Comparison of ENCODE assay signal across 30 mouse cellular contexts in genomic region chr9:46396591-46396990, GRCm38 (mm10).
A peak's percentile ranks its signal among the peaks of the same experiment; 100 is the strongest.
DNase-seq lines count a peak whose midpoint lies in the region; ATAC-seq and TF ChIP-seq lines count a peak whose summit lies in the region.
"Had no signal": no experiment of that assay in that cellular context is flagged by ENCODE, and none has a peak within 500 bp of the region (broad histone marks: within the 10 kb centered on the region; RNA-seq: fewer than 3 reads in every experiment).

No protein-coding gene starts in this region.

- no peak overlapping the region for H3K4me3 ChIP-seq in kidney, adult 2 months (ENCODE audit: insufficient read depth, low read depth, low read length)
- H3K4me3 ChIP-seq in kidney, embryonic 14.5 days (ENCODE audit: low read length): no peak overlapping the region
- H3K4me3 ChIP-seq: erythroblast, embryonic 14.5 days; heart, embryonic 13.5 days; hindbrain, embryonic 10.5 days; hindbrain, embryonic 15.5 days; limb, embryonic 10.5 days; limb, embryonic 15.5 days; liver, embryonic 13.5 days; midbrain, embryonic 13.5 days; neural tube, embryonic 13.5 days had no signal

- no peak overlapping the region for H3K9ac ChIP-seq in kidney, embryonic 14.5 days (ENCODE audit: low read depth, low read length)
- H3K9ac ChIP-seq: forebrain, postnatal 0 days; heart, embryonic 13.5 days; hindbrain, embryonic 15.5 days; limb, embryonic 15.5 days; liver, embryonic 13.5 days; midbrain, embryonic 13.5 days; neural tube, embryonic 13.5 days had no signal

- TF ChIP-seq POLR2A in kidney, adult 2 months (IDR thresholded peaks at IDR 0.05; ENCODE audit: low read depth, low read length): no peak

- DNase-seq in cerebellum, adult 18-20 months: peak; percentile 33 to 38
- DNase-seq in cerebellum, postnatal 4 days (ENCODE audit: low spot score in 2 of 2): no peak
- DNase-seq in kidney, adult 2 months: peak; percentile 70
- peak; percentile 50 to 61 for DNase-seq in cerebellum, postnatal 14 days
- DNase-seq in kidney, postnatal 36 days: peak; percentile 37 to 75
- DNase-seq in gastrocnemius, postnatal 25 days: no peak
- DNase-seq: adrenal gland, postnatal 10 days; forebrain, postnatal 0 days; heart, postnatal 10 days; layer of hippocampus, postnatal 36 days; liver, embryonic 13.5 days; lung, adult 18-20 months; right cerebral cortex, postnatal 4 days; thymus, adult 2 months; thymus, postnatal 4 days had no signal

- no peaks in the 10 kb centered on the region for H3K9me3 ChIP-seq in kidney, embryonic 14.5 days (ENCODE audit: control insufficient read depth, low read length)
- H3K9me3 ChIP-seq: heart, embryonic 13.5 days; hindbrain, embryonic 10.5 days; hindbrain, embryonic 15.5 days; limb, embryonic 10.5 days; limb, embryonic 15.5 days; liver, embryonic 13.5 days; neural tube, embryonic 13.5 days had no signal

- no peaks in the 10 kb centered on the region for H3K36me3 ChIP-seq in kidney, adult 2 months (ENCODE audit: control insufficient read depth, insufficient read depth, low read length)
- no peaks in the 10 kb centered on the region for H3K36me3 ChIP-seq in kidney, embryonic 14.5 days (ENCODE audit: control insufficient read depth, insufficient read depth, low read length)
- H3K36me3 ChIP-seq: G1E; heart, embryonic 13.5 days; hindbrain, embryonic 10.5 days; hindbrain, embryonic 15.5 days; limb, embryonic 10.5 days; limb, embryonic 15.5 days; liver, embryonic 13.5 days; midbrain, embryonic 13.5 days; neural tube, embryonic 13.5 days had no signal

- ATAC-seq in kidney, embryonic 14.5 days (ENCODE audit: low FRiP score, low TSS enrichment): no peak
- ATAC-seq: forebrain, postnatal 0 days; inflammation-experienced regulatory T-cells, adult 6 months; lung, postnatal 0 days; midbrain, embryonic 13.5 days; Patski had no signal

- no peaks in the 10 kb centered on the region for H3K4me1 ChIP-seq in kidney, adult 2 months (ENCODE audit: control insufficient read depth, insufficient read depth, low read length)
- H3K4me1 ChIP-seq in kidney, embryonic 14.5 days (ENCODE audit: control insufficient read depth, insufficient read depth, low read length): no peaks in the 10 kb centered on the region
- H3K4me1 ChIP-seq: heart, embryonic 13.5 days; liver, embryonic 13.5 days had no signal

- no peak overlapping the region for H3K27ac ChIP-seq in kidney, adult 2 months (ENCODE audit: insufficient read depth, low read depth, low read length)
- H3K27ac ChIP-seq in kidney, embryonic 14.5 days (ENCODE audit: low read depth, low read length): no peak overlapping the region
- H3K27ac ChIP-seq: heart, embryonic 13.5 days; hindbrain, embryonic 10.5 days; hindbrain, embryonic 15.5 days; kidney, postnatal 0 days; limb, embryonic 10.5 days; limb, embryonic 15.5 days; liver, embryonic 13.5 days; macrophage; midbrain, embryonic 13.5 days; neural tube, embryonic 13.5 days had no signal

- no peak for TF ChIP-seq CTCF in kidney, adult 2 months (conservative IDR thresholded peaks at IDR 0.05; ENCODE audit: insufficient read depth, insufficient read length, low read depth, low read length)

- no peak overlapping the region for H3K4me2 ChIP-seq in kidney, embryonic 14.5 days (replicated peaks; ENCODE audit: low read depth, low read length)
- H3K4me2 ChIP-seq: heart, embryonic 13.5 days; hindbrain, embryonic 15.5 days; limb, embryonic 15.5 days; liver, embryonic 13.5 days; midbrain, embryonic 13.5 days; neural tube, embryonic 13.5 days had no signal

- no peaks in the 10 kb centered on the region for H3K27me3 ChIP-seq in kidney, adult 2 months (replicated peaks; ENCODE audit: control insufficient read depth, insufficient read depth, low read length)
- peaks cover 10% of the 10 kb centered on the region; the same call in 1 of the 2 replicates for H3K27me3 ChIP-seq in kidney, embryonic 14.5 days (ENCODE audit: control insufficient read depth, insufficient read depth, low read length)
- H3K27me3 ChIP-seq: hindbrain, embryonic 15.5 days had no signal

- WGBS in kidney, adult 2 months: 59% methylated on average over 7 of the region's 7 CpGs
- 85% methylated on average over 7 of the region's 7 CpGs for whole genome bisulfite sequencing in kidney, embryonic 14.5 days

Comparison
In these comparisons a context has a peak if more than half of its experiments do, and no peak if none do; other contexts are left out.
1. DNase-seq: peak in cerebellum, adult 18-20 months (2 of 2), kidney, adult 2 months (single experiment), cerebellum, postnatal 14 days (2 of 2) and kidney, postnatal 36 days (2 of 2); none in cerebellum, postnatal 4 days (0 of 2) and gastrocnemius, postnatal 25 days (single experiment).